Mouse (Mus musculus) embryonic facial prominence, embryonic 14.5 days (tissue): ENCODE measurements around the gene Lap3. TPM values are rescaled to one million over a fixed set of nuclear protein-coding genes. Genes with fewer than 3 reads are reported as not detected.

Experiments
- ATAC-seq: fragments of 200-750 bp; cut with Nextera tagmentation; 2 replicates; pipeline ENCODE4 v1.8.0; 2017; ENCODE audit warnings: low read depth, moderate number of reproducible peaks, moderate TSS enrichment
- DNase-seq: peaks from one replicate; pipeline ENCODE4 v3.0.0-alpha.2; 2015; ENCODE audit warnings: low spot score
- H3K27ac ChIP-seq: fragments of 300-500 bp; sonication (generic); replicated peaks from 2 replicates; pipeline ENCODE4 v1.5.1; 2014; ENCODE audit warnings: low read depth, mild to moderate bottlenecking, low read length, moderate library complexity
- H3K27me3 ChIP-seq: fragments of 300-500 bp; sonication (generic); replicated peaks from 2 replicates; pipeline ENCODE4 v1.6.1; 2014; ENCODE audit warnings: low read length; ENCODE audit not compliant: control insufficient read depth, insufficient read depth
- H3K36me3 ChIP-seq: fragments of 300-500 bp; sonication (generic); 2 replicates; pipeline ENCODE4 v1.6.1; 2014; ENCODE audit warnings: low read length, mixed read lengths; ENCODE audit not compliant: control insufficient read depth, insufficient read depth
- H3K4me1 ChIP-seq: fragments of 300-500 bp; sonication (generic); 2 replicates; pipeline ENCODE4 v1.6.1; 2014; ENCODE audit warnings: antibody characterized with exemption, low read length; ENCODE audit not compliant: control insufficient read depth, insufficient read depth
- H3K4me2 ChIP-seq: fragments of 300-500 bp; sonication (generic); 2 replicates; pipeline ENCODE4 v1.6.1; 2014; ENCODE audit warnings: low read depth, mild to moderate bottlenecking, low read length, moderate library complexity, mixed read lengths
- H3K4me3 ChIP-seq: fragments of 300-500 bp; sonication (generic); 2 replicates; pipeline ENCODE4 v1.5.1; 2014; ENCODE audit warnings: low read depth, mild to moderate bottlenecking, low read length
- H3K9ac ChIP-seq: fragments of 300-500 bp; sonication (generic); 2 replicates; pipeline ENCODE4 v1.6.1; 2014; ENCODE audit warnings: low read depth, mild to moderate bottlenecking, low read length, moderate library complexity, mixed read lengths
- H3K9me3 ChIP-seq: fragments of 300-500 bp; sonication (generic); 2 replicates; pipeline ENCODE4 v1.6.1; 2016; ENCODE audit warnings: low read length; ENCODE audit not compliant: control insufficient read depth
- WGBS: fragments of 180-500 bp; shearing (Covaris S2); extraction: QIAGEN DNeasy Blood & Tissue Kit; methylation state at CpG from one replicate; pipeline ENCODE4 v1.1.7; 2014; 5-methylcytosine and 5-hydroxymethylcytosine counted together
- polyA plus RNA-seq: library from polyadenylated mRNA; unstranded; fragments of >200 nt; fragmentation: Nextera tagmentation; extraction: Ambion mirVana; gene quantifications from 2 replicates; pipeline ENCODE4 v1.2.1, GENCODE M21; 2014

Gene Lap3
- polyA plus RNA-seq, 1 experiment from 2014 or later = 85.1 TPM

DNA sequence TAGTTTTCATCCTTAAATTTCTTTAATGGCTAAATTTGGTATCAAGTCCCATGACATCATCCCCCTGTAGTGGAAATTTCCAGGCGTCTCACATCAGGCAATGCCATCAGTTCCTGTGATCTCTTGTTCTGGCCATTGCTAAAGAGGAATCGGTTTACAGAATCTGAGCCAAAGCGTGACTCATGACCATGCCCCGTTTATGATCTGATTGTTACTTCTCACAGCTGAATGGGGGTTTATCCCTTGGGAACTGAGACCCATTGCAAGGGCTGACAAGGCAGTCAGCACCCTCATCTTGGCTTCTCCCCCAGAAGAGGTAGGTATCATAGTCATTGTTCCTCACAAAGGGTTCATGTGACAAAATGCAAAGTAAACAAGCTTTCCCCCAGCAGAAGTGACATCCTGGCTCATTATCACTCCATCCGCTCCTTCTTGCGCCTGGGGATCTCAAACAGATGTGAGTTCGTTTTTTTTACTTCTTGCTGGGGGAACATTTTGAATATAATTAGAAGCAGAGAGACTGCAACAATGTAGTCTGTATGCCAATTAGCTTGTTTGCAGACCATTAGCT lies 20.2 kb upstream of the Lap3 start:
- Histone ChIP-seq H3K4me2 (no peak overlapping the region), H3K27ac (no peak overlapping the region), H3K9ac (no peak overlapping the region), H3K4me1 (peaks cover 6% of the 10 kb centered on the region; the same call in 1 of the 2 replicates), H3K4me3 (no peak overlapping the region), H3K36me3 (no peaks in the 10 kb centered on the region), H3K27me3 (no peaks in the 10 kb centered on the region), H3K9me3 (no peaks in the 10 kb centered on the region)
- peak; percentile 74 for DNase-seq
- peak; percentile 44 for ATAC-seq
- 27% methylated on average over 7 of the region's 7 CpGs for WGBS

DNA sequence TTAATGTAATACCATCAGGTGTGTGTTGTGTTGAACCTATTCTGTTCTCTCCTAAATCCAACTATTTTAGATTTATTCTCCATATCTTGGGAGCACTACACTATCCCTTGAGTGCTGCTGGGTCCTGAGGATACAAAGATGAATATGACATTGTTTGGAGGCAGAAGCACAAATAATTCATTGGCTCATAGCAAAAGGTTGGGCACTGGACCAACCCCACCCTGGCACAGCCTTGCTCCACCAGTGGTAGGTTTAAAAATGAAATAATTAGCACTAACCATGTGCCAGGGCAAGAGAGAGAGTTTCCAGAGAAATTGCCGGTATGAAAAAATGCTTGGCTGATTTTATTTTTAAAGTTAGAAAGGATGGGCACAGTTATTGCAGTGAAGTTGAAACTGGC lies 19.7 kb upstream of the Lap3 start:
- no peak for DNase-seq
- no peak for ATAC-seq
- WGBS = 72% methylated on average over 1 of the region's 1 CpGs
- no peak overlapping the region for H3K4me3 ChIP-seq
- peaks cover 6% of the 10 kb centered on the region; the same call in 1 of the 2 replicates for H3K4me1 ChIP-seq
- H3K27ac ChIP-seq = no peak overlapping the region
- H3K4me2 ChIP-seq = no peak overlapping the region
- no peaks in the 10 kb centered on the region for H3K36me3 ChIP-seq
- H3K9me3 ChIP-seq = no peaks in the 10 kb centered on the region
- no peak overlapping the region for H3K9ac ChIP-seq
- H3K27me3 ChIP-seq = no peaks in the 10 kb centered on the region

DNA sequence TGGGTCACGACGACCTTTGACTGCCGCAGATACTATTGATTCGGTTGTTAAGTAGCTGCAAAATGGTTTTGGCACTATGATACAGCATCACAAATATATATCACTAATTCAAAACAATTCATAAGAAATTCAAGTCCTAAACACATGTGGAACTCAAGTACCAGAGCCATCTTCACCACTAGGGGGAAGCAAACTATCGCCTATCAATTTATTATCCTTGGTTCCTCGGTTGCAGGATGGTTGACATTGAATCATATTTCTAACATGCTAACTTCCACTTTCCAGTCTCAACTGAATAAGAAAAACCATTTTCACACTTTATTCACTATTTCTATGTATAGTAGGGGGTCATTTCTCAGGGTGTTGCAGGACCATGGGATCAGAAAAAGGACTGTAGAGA lies 19.0 kb upstream of the Lap3 start:
- WGBS = 28% methylated on average over 6 of the region's 6 CpGs
- Histone ChIP-seq H3K9me3 (no peaks in the 10 kb centered on the region), H3K4me3 (no peak overlapping the region), H3K36me3 (no peaks in the 10 kb centered on the region), H3K9ac (no peak overlapping the region), H3K27ac (no peak overlapping the region), H3K27me3 (no peaks in the 10 kb centered on the region), H3K4me1 (peaks cover 6% of the 10 kb centered on the region; the same call in 1 of the 2 replicates), H3K4me2 (no peak overlapping the region)
- no peak for ATAC-seq
- peak; percentile 90 for DNase-seq

DNA sequence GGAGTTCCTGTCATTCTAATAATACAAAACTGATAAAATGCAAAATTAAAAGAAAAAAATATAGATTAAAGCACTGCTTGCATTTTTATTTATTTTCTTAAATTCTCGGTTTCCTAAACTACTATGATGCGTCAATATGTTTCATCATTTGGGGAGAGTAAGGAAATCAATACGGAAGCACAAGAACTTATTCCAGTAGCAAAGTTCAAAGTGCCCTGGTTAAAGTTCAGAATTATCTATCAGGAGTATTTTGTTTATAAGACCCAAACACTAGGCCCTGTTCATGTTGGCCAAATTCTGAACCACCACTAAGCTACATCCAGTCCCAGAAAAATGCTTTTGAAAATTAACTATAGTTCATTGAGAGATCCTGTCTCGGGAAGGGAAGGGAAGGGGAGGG lies 18.4 kb upstream of the Lap3 start:
- no peaks in the 10 kb centered on the region for H3K36me3 ChIP-seq
- no peaks in the 10 kb centered on the region for H3K27me3 ChIP-seq
- H3K4me3 ChIP-seq = no peak overlapping the region
- ATAC-seq = no peak
- H3K4me2 ChIP-seq = no peak overlapping the region
- H3K4me1 ChIP-seq = peaks cover 6% of the 10 kb centered on the region; the same call in 1 of the 2 replicates
- no peaks in the 10 kb centered on the region for H3K9me3 ChIP-seq
- no peak overlapping the region for H3K27ac ChIP-seq
- no peak for DNase-seq
- 76% methylated on average over 3 of the region's 4 CpGs for WGBS
- no peak overlapping the region for H3K9ac ChIP-seq

DNA sequence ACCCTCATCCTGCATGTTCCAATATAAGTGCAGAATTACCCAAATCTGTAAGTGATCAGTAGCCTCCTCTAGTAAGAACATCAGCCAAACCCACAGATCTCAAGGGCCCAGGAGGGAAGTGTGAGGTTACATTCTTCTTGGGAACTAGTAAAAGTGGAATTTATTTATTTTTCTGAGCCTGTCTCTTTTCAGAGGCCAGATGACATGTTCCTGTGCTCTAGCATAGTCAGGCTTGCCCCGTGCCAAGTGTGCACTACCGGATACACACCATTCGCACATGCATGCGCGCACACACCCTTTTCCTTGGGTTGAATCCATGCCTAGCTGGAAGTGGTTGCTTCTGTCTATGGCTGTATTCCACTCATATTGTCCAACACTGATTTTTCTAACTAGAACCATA lies 17.4 kb upstream of the Lap3 start:
- peak overlapping the region; percentile 10; the same call in 1 of the 2 replicates for H3K27ac ChIP-seq
- H3K27me3 ChIP-seq = no peaks in the 10 kb centered on the region
- no peaks in the 10 kb centered on the region for H3K9me3 ChIP-seq
- DNase-seq (peak; percentile 68), ATAC-seq (peak; percentile 15; the same call in 1 of the 2 replicates)
- H3K4me1 ChIP-seq = peaks cover 6% of the 10 kb centered on the region; the same call in 1 of the 2 replicates
- H3K36me3 ChIP-seq = no peaks in the 10 kb centered on the region
- no peak overlapping the region for H3K9ac ChIP-seq
- no peak overlapping the region for H3K4me3 ChIP-seq
- 57% methylated on average over 5 of the region's 5 CpGs for WGBS
- no peak overlapping the region for H3K4me2 ChIP-seq

DNA sequence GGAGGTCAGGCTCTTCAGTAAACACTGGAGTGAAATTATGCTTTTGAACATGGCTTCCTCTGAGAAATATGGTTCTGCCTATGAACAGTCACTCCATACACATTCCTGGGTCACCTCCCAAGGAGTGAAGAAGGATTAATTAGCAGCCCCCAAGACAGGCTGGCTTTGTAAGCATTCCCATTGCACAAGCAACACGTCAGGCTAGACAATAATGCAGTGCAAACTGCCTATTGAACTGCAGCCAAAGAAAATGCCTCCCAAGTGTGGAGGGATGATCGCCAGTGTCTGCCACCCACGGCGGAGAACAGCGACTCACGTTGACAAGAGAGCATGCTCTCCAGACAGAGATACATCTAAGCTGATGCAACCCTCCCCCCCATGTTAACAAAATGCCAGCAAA lies 16.9 kb upstream of the Lap3 start:
- peak; percentile 54 for DNase-seq
- H3K36me3 ChIP-seq = no peaks in the 10 kb centered on the region
- H3K9me3 ChIP-seq = no peaks in the 10 kb centered on the region
- 0 out of 2 replicates have a peak overlapping the region, but pooled peaks have one; percentile 10 for H3K27ac ChIP-seq
- ATAC-seq = no peak; the same call in 1 of the 2 replicates
- 39% methylated on average over 6 of the region's 6 CpGs for WGBS
- H3K4me2 ChIP-seq = no peak overlapping the region
- H3K9ac ChIP-seq = no peak overlapping the region
- no peak overlapping the region for H3K4me3 ChIP-seq
- H3K4me1 ChIP-seq = peaks cover 6% of the 10 kb centered on the region; the same call in 1 of the 2 replicates
- no peaks in the 10 kb centered on the region for H3K27me3 ChIP-seq

DNA sequence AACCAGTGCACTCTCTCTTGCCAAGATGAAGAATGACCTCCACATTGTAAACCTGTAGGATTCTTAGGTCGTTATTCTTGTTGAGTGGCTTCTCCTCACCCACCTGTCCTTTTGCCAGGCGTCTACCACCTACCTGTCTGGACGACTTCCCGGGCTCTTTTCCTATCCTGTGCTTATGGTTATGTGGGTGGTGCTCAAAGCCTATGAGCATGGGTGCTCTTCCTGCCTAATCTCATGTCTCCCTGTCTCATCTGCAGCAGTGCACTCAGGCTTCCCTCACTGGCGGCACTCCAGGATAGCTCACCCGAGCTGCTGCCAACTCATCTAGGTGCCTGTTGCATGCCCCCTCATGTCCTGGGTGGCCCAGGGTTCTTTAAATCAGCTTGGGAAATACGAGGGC lies 15.6 kb upstream of the Lap3 start:
- Histone ChIP-seq H3K27me3 (no peaks in the 10 kb centered on the region), H3K4me3 (no peak overlapping the region), H3K4me1 (peaks cover 6% of the 10 kb centered on the region; the same call in 1 of the 2 replicates), H3K4me2 (no peak overlapping the region), H3K9me3 (no peaks in the 10 kb centered on the region), H3K36me3 (no peaks in the 10 kb centered on the region), H3K9ac (no peak overlapping the region), H3K27ac (no peak overlapping the region)
- ATAC-seq (no peak), DNase-seq (no peak)
- 71% methylated on average over 7 of the region's 7 CpGs for WGBS

DNA sequence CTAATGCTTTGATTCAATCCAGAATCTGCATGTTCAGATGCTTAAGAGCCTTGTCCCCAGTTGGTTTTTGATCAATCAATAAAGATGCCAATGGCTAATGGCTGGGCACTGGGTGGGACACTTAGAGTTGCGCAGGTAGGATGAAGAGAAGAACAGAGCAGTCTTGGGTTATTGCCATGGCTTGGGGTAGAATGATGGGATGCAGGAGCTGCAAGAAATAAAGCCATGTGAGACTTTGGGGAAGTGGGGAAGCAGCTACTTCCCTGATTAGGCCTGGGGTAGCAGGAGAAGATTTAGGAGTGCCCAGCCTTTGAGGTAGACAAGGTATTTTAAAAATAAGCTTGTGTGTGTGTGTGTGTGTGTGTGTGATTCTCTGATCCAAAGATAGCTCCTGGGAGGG lies 13.1 kb upstream of the Lap3 start:
- DNase-seq (no peak), ATAC-seq (no peak)
- Histone ChIP-seq H3K4me2 (no peak overlapping the region), H3K27me3 (no peaks in the 10 kb centered on the region), H3K9me3 (no peaks in the 10 kb centered on the region), H3K4me1 (peaks cover 3% of the 10 kb centered on the region; the same call in 1 of the 2 replicates), H3K27ac (no peak overlapping the region), H3K9ac (no peak overlapping the region), H3K4me3 (no peak overlapping the region), H3K36me3 (no peaks in the 10 kb centered on the region)
- 88% methylated on average over 1 of the region's 1 CpGs for whole genome bisulfite sequencing

DNA sequence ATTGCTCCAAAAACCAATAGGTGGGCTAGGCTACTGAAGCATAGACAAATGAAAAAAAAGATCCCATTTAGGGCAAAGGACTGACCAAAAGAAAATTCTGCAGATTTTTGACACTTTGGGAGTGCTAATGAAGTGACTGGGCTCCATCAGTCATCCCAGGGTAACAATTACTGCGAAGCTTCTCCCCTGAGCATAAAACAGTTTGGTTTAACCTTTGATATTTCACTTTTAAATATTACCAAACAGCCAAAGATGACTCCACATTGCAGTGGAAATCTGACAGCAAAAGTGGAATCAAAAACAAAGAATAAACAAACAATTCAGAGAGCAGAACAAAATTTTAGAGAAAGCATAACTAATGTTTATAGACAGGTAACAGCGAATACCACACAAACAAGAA lies 12.0 kb upstream of the Lap3 start:
- Histone ChIP-seq H3K36me3 (no peaks in the 10 kb centered on the region), H3K9me3 (no peaks in the 10 kb centered on the region), H3K4me3 (no peak overlapping the region), H3K27ac (no peak overlapping the region), H3K27me3 (no peaks in the 10 kb centered on the region), H3K4me2 (no peak overlapping the region), H3K4me1 (peaks cover 2% of the 10 kb centered on the region; the same call in 1 of the 2 replicates), H3K9ac (no peak overlapping the region)
- ATAC-seq (no peak), DNase-seq (no peak)
- 85% methylated on average over 2 of the region's 2 CpGs for WGBS
